In the genomic region with DNA sequence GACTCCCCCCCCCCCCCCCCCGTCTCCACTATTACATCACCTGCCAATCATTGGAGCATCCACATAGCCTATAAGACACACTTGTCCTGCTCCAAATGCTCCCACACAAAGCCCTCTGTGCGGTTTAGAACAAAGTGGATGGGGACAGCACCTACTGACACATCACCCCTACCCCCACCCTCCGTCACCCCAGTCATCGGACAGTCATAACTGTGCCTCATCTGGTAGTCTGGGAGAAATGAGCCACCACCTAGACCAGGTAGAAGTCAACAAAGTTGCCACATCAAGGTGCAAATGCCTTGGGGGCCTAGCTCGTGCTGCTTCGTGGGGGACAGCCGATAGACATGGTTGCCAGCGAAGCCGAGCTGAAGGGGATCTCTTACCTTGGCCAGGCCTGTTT, we compare ENCODE assay signal across 23 mouse cellular contexts.
A peak's percentile ranks its signal among the peaks of the same experiment; 100 is the strongest.
DNase-seq lines count a peak whose midpoint lies in the region; ATAC-seq and TF ChIP-seq lines count a peak whose summit lies in the region.
"Had no signal": no experiment of that assay in that cellular context is flagged by ENCODE, and none has a peak within 500 bp of the region (broad histone marks: within the 10 kb centered on the region; RNA-seq: fewer than 3 reads in every experiment).

No protein-coding gene starts in this region.

- no peak overlapping the region for H3K4me3 ChIP-seq in midbrain, embryonic 10.5 days
- H3K4me3 ChIP-seq in midbrain, embryonic 11.5 days (ENCODE audit: low read depth, low read length) = no peak overlapping the region
- H3K4me3 ChIP-seq in CH12.LX (replicated peaks in 1 of 3; ENCODE audit: low read depth in 2 of 3, low read length in 2 of 3, poor library complexity in 1 of 3) = no peak overlapping the region
- H3K4me3 ChIP-seq: heart, adult 2 months; heart, embryonic 10.5 days; heart, embryonic 13.5 days; hindbrain, embryonic 12.5 days had no signal

- H3K27ac ChIP-seq in midbrain, embryonic 10.5 days (replicated peaks) = peak overlapping the region; percentile 84
- no peak overlapping the region for H3K27ac ChIP-seq in midbrain, embryonic 11.5 days (ENCODE audit: low read depth, low read length)
- H3K27ac ChIP-seq in CH12.LX (ENCODE audit: insufficient read depth, low read depth) = no peak overlapping the region
- H3K27ac ChIP-seq: heart, adult 2 months; heart, embryonic 10.5 days; heart, embryonic 13.5 days; hindbrain, embryonic 12.5 days had no signal

- ATAC-seq in midbrain, embryonic 11.5 days (ENCODE audit: low FRiP score) = no peak; the same call in 1 of the 2 replicates
- ATAC-seq in inflammation-experienced regulatory T-cells, adult 6 months = peak; percentile 60
- ATAC-seq: forebrain, embryonic 14.5 days; hindbrain, embryonic 16.5 days; intestine, postnatal 0 days had no signal

- TF ChIP-seq RAD21 in CH12.LX (IDR thresholded peaks at IDR 0.05; ENCODE audit: low read depth, low read length) = no peak

- peaks cover 33% of the 10 kb centered on the region for H3K4me1 ChIP-seq in midbrain, embryonic 10.5 days
- H3K4me1 ChIP-seq in midbrain, embryonic 11.5 days (ENCODE audit: control insufficient read depth, insufficient read depth, low read length) = peaks cover 19% of the 10 kb centered on the region
- peaks cover 18 to 33% of the 10 kb centered on the region in 2 experiments for H3K4me1 ChIP-seq in CH12.LX (ENCODE audit: control insufficient read depth in 1 of 2, insufficient read depth in 2 of 2)
- H3K4me1 ChIP-seq: heart, embryonic 10.5 days; heart, embryonic 13.5 days had no signal

- TF ChIP-seq POLR2A in CH12.LX (IDR thresholded peaks at IDR 0.05; ENCODE audit: low read depth, low read length) = no peak

- no peaks in the 10 kb centered on the region for H3K27me3 ChIP-seq in midbrain, embryonic 10.5 days (ENCODE audit: low read depth, poor library complexity, severe bottlenecking)
- no peaks in the 10 kb centered on the region for H3K27me3 ChIP-seq in midbrain, embryonic 11.5 days (ENCODE audit: control insufficient read depth, insufficient read depth, low read length)
- H3K27me3 ChIP-seq in CH12.LX (replicated peaks) = no peaks in the 10 kb centered on the region
- H3K27me3 ChIP-seq: heart, embryonic 13.5 days; hindbrain, embryonic 12.5 days had no signal

- no peak for TF ChIP-seq CTCF in CH12.LX (conservative IDR thresholded peaks at IDR 0.05 in 1 of 2, IDR thresholded peaks at IDR 0.05 in 1 of 2; ENCODE audit: low read depth in 2 of 2, low read length in 2 of 2)

- TF ChIP-seq EP300 in CH12.LX (IDR thresholded peaks at IDR 0.05; ENCODE audit: low read length) = peak; percentile 50; the same call in 1 of the 2 replicates

- no peaks in the 10 kb centered on the region for H3K9me3 ChIP-seq in midbrain, embryonic 10.5 days (replicated peaks)
- no peaks in the 10 kb centered on the region for H3K9me3 ChIP-seq in midbrain, embryonic 11.5 days (ENCODE audit: control insufficient read depth, low read length)
- H3K9me3 ChIP-seq in CH12.LX (replicated peaks; ENCODE audit: low read length) = no peaks in the 10 kb centered on the region
- H3K9me3 ChIP-seq: heart, embryonic 10.5 days; heart, embryonic 13.5 days; hindbrain, embryonic 12.5 days had no signal

- in situ Hi-C loops in CH12.LX (cut with MboI; ENCODE audit: low pct_ligation_motif_present, low pct_unique_long_range_greater_than_20kb, low sequenced_read_pairs) = loop anchor here (10.0 kb wide), 1 partner anchor 68 kb away; no protein-coding TSS in a partner anchor

- WGBS in midbrain, embryonic 10.5 days = 92% methylated on average over 9 of the region's 9 CpGs
- 97% methylated on average over 9 of the region's 9 CpGs for WGBS in midbrain, embryonic 11.5 days

- H3K36me3 ChIP-seq in midbrain, embryonic 10.5 days = no peaks in the 10 kb centered on the region
- no peaks in the 10 kb centered on the region for H3K36me3 ChIP-seq in midbrain, embryonic 11.5 days (ENCODE audit: control insufficient read depth, insufficient read depth, low read length)
- no peaks in the 10 kb centered on the region for H3K36me3 ChIP-seq in CH12.LX (replicated peaks in 1 of 2; ENCODE audit: control insufficient read depth in 1 of 2, insufficient read depth in 1 of 2, low read length in 1 of 2)
- H3K36me3 ChIP-seq: heart, embryonic 10.5 days; heart, embryonic 13.5 days; hindbrain, embryonic 12.5 days had no signal

- dilution Hi-C loops in CH12.LX (cut with MboI; ENCODE audit: extremely low pct_ligation_motif_present, extremely low pct_unique_long_range_greater_than_20kb, low sequenced_read_pairs) = no loop called here

- H3K4me2 ChIP-seq in midbrain, embryonic 11.5 days = no peak overlapping the region
- no peak overlapping the region for H3K4me2 ChIP-seq in CH12.LX (ENCODE audit: insufficient read depth, low read depth, poor library complexity, severe bottlenecking)
- H3K4me2 ChIP-seq: heart, embryonic 13.5 days; hindbrain, embryonic 12.5 days had no signal

- H3K9ac ChIP-seq in midbrain, embryonic 11.5 days (ENCODE audit: low read length) = no peak overlapping the region
- no peak overlapping the region for H3K9ac ChIP-seq in CH12.LX (ENCODE audit: insufficient read depth, low read depth)
- H3K9ac ChIP-seq: heart, embryonic 13.5 days; hindbrain, embryonic 12.5 days had no signal

- no peak for DNase-seq in midbrain, embryonic 10.5 days (ENCODE audit: low spot score)
- DNase-seq in midbrain, embryonic 11.5 days (ENCODE audit: low spot score, missing footprints) = no peak
- DNase-seq in CD4-positive, CD25-positive, alpha-beta regulatory T cell, adult 2 months (ENCODE audit: low read depth, low spot score) = peak; percentile 34
- DNase-seq in CH12.LX (ENCODE audit: extremely low read depth) = peak; percentile 62
- no peak for DNase-seq in frontal cortex, postnatal 10 days (ENCODE audit: low spot score in 2 of 2)
- DNase-seq in spleen, postnatal 36 days (ENCODE audit: low spot score in 2 of 2) = no peak
- DNase-seq: adrenal gland, postnatal 14 days; cerebellum, adult 11 months; cerebellum, adult 2 months; cerebellum, postnatal 10 days; gastrocnemius, postnatal 10 days; gastrocnemius, postnatal 36 days; heart, adult 2 months; heart, postnatal 14 days; heart, postnatal 4 days; kidney, adult 2 months had no signal

- H3K79me2 ChIP-seq in CH12.LX (replicated peaks; ENCODE audit: control insufficient read depth, extremely low read depth, insufficient read depth, poor library complexity, severe bottlenecking) = no peaks in the 10 kb centered on the region

TF ChIP-seq in CH12.LX, 34 proteins besides CTCF, POLR2A, EP300 and RAD21:
- TF ChIP-seq MYC (IDR thresholded peaks at IDR 0.05; ENCODE audit: low read depth, low read length) (no peak), IRF4 (IDR thresholded peaks at IDR 0.05; ENCODE audit: low read depth, low read length) (peak; percentile 55; the same call in 1 of the 2 replicates), JUND (conservative IDR thresholded peaks at IDR 0.05; ENCODE audit: low read depth, low read length) (no peak), CHD2 (IDR thresholded peaks at IDR 0.05; ENCODE audit: low read length) (0 out of 2 replicates have a peak, but pooled peaks have one; percentile 40), HCFC1 (IDR thresholded peaks at IDR 0.05; ENCODE audit: low read depth, low read length) (no peak), ZNF384 (IDR thresholded peaks at IDR 0.05; ENCODE audit: low read depth, low read length) (no peak), MXI1 (IDR thresholded peaks at IDR 0.05; ENCODE audit: low read depth, low read length) (no peak), NRF1 (IDR thresholded peaks at IDR 0.05; ENCODE audit: low read depth, low read length) (no peak), USF2 (conservative IDR thresholded peaks at IDR 0.05; ENCODE audit: low read depth, low read length) (no peak), SIN3A (IDR thresholded peaks at IDR 0.05; ENCODE audit: low read length) (no peak), BHLHE40 (IDR thresholded peaks at IDR 0.05; ENCODE audit: low read depth, low read length) (peak; percentile 60), ELF1 (IDR thresholded peaks at IDR 0.05; ENCODE audit: low read depth, low read length) (no peak), JUN (IDR thresholded peaks at IDR 0.05; ENCODE audit: insufficient read depth, low read depth, low read length) (no peak), NELFE (IDR thresholded peaks at IDR 0.05; ENCODE audit: low read depth, low read length) (no peak), MEF2A (IDR thresholded peaks at IDR 0.05; ENCODE audit: borderline replicate concordance, low read depth, low read length) (no peak), ZKSCAN1 (IDR thresholded peaks at IDR 0.05; ENCODE audit: borderline replicate concordance, low read depth, low read length) (no peak), E2F4 (IDR thresholded peaks at IDR 0.05; ENCODE audit: insufficient replicate concordance, low read depth, low read length) (no peak), ZMIZ1 (IDR thresholded peaks at IDR 0.05; ENCODE audit: low read depth, low read length) (no peak), ETS1 (conservative IDR thresholded peaks at IDR 0.05; ENCODE audit: low read depth, low read length) (peak; percentile 20; the same call in 1 of the 2 replicates), SMC3 (IDR thresholded peaks at IDR 0.05; ENCODE audit: low read depth, low read length) (no peak), CHD1 (IDR thresholded peaks at IDR 0.05; ENCODE audit: low read depth, low read length) (no peak), MAFK (IDR thresholded peaks at IDR 0.05; ENCODE audit: insufficient replicate concordance, low read length) (no peak), UBTF (IDR thresholded peaks at IDR 0.05; ENCODE audit: low read depth, low read length) (no peak), MAX (IDR thresholded peaks at IDR 0.05; ENCODE audit: low read length) (no peak), TCF12 (IDR thresholded peaks at IDR 0.05; ENCODE audit: low read depth, low read length) (0 out of 2 replicates have a peak, but pooled peaks have one; percentile 5), ZC3H11A (IDR thresholded peaks at IDR 0.05; ENCODE audit: low read depth, low read length) (no peak), RCOR1 (conservative IDR thresholded peaks at IDR 0.05; ENCODE audit: low read depth, low read length) (no peak), USF1 (IDR thresholded peaks at IDR 0.05; ENCODE audit: low read depth, low read length) (no peak), PAX5 (IDR thresholded peaks at IDR 0.05; ENCODE audit: low read length) (no peak)

Comparison
In these comparisons a context has a peak if more than half of its experiments do, and no peak if none do; other contexts are left out.
1. DNase-seq: peak in CD4-positive, CD25-positive, alpha-beta regulatory T cell, adult 2 months (single experiment) and CH12.LX (single experiment); none in midbrain, embryonic 10.5 days (single experiment), midbrain, embryonic 11.5 days (single experiment), frontal cortex, postnatal 10 days (0 of 2) and spleen, postnatal 36 days (0 of 2).